Mouse (Mus musculus) testis, postnatal 10 days (tissue): ENCODE results near the gene Acsm5.
"Not testable (repeated sequence)": the region's sequence is repeated elsewhere in the genome, so short reads cannot be mapped to it uniquely, and the experiment has no call there.

ENCODE experiments used
- DNase-seq: peaks from one replicate; pipeline ENCODE4 v3.0.0; 2021; ENCODE audit warnings: low spot score

The Acsm5 gene

DNA sequence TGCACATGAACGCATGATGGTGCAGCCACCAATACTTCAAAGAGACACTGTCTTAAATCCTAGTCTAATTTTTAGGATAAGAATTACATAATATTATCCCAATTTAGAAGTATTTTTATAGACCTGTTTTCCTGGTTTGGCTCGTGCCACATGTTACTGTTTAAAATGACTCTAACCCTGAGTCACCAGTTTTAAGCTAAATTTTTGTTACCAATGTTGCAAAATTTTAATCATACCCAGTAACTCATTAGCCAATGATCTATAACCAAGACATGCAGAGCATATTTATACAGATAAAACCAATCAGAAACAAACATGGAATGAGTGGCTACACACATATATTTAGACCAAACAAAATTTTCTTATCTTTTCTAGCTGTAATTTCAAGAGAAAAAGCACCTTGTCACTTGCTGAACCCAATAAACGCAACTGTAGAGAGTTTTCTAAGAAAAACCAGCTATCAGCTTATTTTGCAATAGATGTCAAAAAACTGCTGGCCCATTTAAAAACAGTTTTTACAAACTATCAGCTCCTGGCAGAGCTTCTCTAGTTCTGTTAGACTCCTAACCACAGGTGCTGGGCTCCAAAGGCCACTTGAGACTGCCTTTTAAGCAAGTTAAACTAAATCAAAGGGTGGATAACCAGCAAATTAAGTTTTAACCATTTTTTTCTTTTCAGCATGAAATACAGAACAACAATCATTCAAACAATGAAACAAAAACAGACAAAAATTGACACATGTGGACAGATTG lies 31.4 kb downstream of the Acsm5 start:
- DNase-seq: no peak

DNA sequence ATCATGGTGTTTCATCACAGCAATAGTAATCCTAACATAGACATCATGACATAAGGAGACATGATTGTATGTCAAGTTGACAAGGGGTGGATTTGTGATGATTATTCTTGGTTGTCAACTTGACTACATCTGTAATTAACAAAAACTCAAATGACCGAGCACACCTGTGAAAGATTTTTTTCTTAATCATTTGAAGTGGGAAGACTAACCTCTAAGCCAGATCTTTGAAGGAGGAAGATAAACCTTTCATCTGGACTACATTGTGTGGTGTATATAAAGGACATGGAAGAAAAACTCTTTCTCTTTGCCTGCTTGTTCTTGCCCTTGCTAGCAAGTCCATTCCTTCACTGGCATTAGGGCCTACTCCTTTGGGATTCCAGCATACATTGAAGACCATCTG lies 34.8 kb downstream of the Acsm5 start, which contains the start of gene Acsm2:
Gene Acsm2 (plus strand): TSS at position 301 of the 400 bp plus-strand sequence.
- DNase-seq: no peak

- DNase-seq: no peak
Measured at GRCm38 (mm10) chr7:119559789-119560451, 40.7 kb downstream of the Acsm5 start.

DNA sequence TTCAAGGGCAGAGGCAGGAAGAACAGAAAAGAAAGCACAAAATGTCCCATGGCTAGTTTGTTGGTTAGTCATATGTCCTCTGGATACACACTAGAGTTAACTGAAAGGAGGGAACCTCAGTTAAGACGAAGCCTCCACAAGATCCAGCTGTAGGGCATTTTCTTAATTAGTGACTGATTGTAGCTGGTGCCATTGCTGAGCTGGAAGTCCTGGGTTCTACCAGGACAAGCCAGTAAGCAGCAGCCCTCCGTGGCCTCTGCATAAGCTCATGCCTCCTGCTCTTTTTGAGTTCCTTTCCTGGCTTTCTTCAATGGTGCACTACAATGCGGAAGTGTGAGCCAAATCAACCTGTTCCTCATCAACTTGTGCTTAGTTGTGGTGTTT lies 41.2 kb downstream of the Acsm5 start:
- DNase-seq: no peak

GRCm38 (mm10) chr7:119561441-119561840 lies 42.2 kb downstream of the Acsm5 start:
- DNase-seq: no peak

GRCm38 (mm10) chr7:119562476-119562875 lies 43.2 kb downstream of the Acsm5 start:
- not testable (repeated sequence) for DNase-seq

DNA sequence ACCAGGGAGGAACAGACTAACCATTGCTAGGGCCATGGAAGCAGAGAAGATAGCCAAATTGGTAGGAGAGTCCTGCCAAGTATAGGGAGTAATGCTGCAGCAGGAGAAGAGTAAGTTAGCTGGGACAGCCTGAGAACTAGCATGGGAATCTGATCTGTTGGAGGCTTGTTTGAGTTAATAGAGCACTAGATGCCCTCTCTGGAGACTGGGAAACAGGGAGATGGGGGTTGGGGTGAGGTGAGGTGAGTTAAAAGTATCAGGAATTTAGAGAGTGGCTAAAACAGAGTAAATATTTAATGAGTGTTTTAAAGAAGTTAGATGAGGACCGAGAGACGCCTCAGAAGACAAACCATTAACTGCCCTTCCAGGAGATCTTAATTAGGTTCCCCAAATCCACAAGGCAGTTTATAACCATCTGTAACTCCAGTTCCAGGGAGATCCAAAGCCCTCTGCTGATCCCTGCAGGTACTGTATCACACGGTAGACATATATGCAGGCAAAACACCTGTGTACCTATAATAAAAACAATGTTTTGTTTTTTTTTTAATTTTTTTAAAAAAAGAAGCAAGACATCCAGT lies 75.4 kb downstream of the Acsm5 start:
- DNase-seq: no peak
